Comparison of ENCODE assay signal across 8 mouse cellular contexts in the genomic region with DNA sequence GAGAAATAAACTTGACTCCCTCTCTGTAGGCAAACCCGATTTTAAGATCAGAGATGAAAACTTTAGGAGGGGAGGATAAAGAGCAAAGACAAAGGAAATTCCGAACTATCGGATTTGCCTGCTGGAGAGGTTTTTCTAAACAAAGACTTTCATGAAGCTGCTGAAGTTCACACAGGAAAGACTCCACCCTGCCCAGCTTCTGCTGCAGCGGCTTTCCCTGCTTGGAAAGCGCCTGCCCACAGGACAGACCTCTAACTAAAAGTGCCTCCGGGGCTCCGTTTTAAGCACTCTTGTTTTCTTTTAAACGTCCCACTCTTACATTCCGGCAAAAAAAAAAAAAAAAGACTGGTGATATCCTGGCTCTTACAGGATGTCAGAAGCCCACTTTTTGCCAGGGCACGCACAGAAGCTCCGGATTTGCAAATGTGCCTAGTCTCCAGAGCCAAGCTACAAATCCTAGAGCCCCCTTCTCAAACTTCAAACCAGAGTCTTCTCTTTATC. TPM values are rescaled to one million over a fixed set of nuclear protein-coding genes. Genes with fewer than 3 reads are reported as not detected.
A peak's percentile ranks its signal among the peaks of the same experiment; 100 is the strongest.
DNase-seq lines count a peak whose midpoint lies in the region; ATAC-seq and TF ChIP-seq lines count a peak whose summit lies in the region.

No protein-coding gene starts in this region.

- H3K27ac ChIP-seq in forebrain, embryonic 13.5 days, result no peak overlapping the region
- 0 out of 2 replicates have a peak overlapping the region, but pooled peaks have one; percentile 32 for H3K27ac ChIP-seq in hindbrain, postnatal 0 days
- peak overlapping the region; percentile 90 for H3K27ac ChIP-seq in lung, embryonic 15.5 days

- no peaks in the 10 kb centered on the region for H3K9me3 ChIP-seq in forebrain, embryonic 13.5 days (replicated peaks)
- H3K9me3 ChIP-seq in hindbrain, postnatal 0 days (ENCODE audit: low read length), result no peaks in the 10 kb centered on the region
- no peaks in the 10 kb centered on the region for H3K9me3 ChIP-seq in lung, embryonic 15.5 days

- H3K4me3 ChIP-seq in forebrain, embryonic 13.5 days, result peak overlapping the region; percentile 40
- H3K4me3 ChIP-seq in hindbrain, postnatal 0 days (ENCODE audit: low read length), result peak overlapping the region; percentile 41
- H3K4me3 ChIP-seq in lung, embryonic 15.5 days, result peak overlapping the region; percentile 56

- no peaks in the 10 kb centered on the region for H3K27me3 ChIP-seq in forebrain, embryonic 13.5 days
- no peaks in the 10 kb centered on the region for H3K27me3 ChIP-seq in hindbrain, postnatal 0 days (ENCODE audit: insufficient read depth, low read length)
- no peaks in the 10 kb centered on the region for H3K27me3 ChIP-seq in lung, embryonic 15.5 days

- peak; percentile 64 for ATAC-seq in forebrain, embryonic 13.5 days
- ATAC-seq in hindbrain, postnatal 0 days, result no peak
- peak; percentile 6; the same call in 1 of the 2 replicates for ATAC-seq in lung, embryonic 15.5 days (ENCODE audit: borderline replicate concordance, extremely low read depth, low FRiP score, low TSS enrichment)

- no peaks in the 10 kb centered on the region for H3K36me3 ChIP-seq in forebrain, embryonic 13.5 days (ENCODE audit: poor library complexity, severe bottlenecking)
- H3K36me3 ChIP-seq in hindbrain, postnatal 0 days (ENCODE audit: insufficient read depth, low read length), result no peaks in the 10 kb centered on the region
- no peaks in the 10 kb centered on the region for H3K36me3 ChIP-seq in lung, embryonic 15.5 days

- peak overlapping the region; percentile 54 for H3K9ac ChIP-seq in forebrain, embryonic 13.5 days
- peak overlapping the region; percentile 22; the same call in 1 of the 2 replicates for H3K9ac ChIP-seq in hindbrain, postnatal 0 days (replicated peaks; ENCODE audit: low read length)
- peak overlapping the region; percentile 62 for H3K9ac ChIP-seq in lung, embryonic 15.5 days

- H3K4me2 ChIP-seq in forebrain, embryonic 13.5 days, result peak overlapping the region; percentile 62
- peak overlapping the region; percentile 59 for H3K4me2 ChIP-seq in hindbrain, postnatal 0 days (ENCODE audit: low read depth, low read length)
- H3K4me2 ChIP-seq in lung, embryonic 15.5 days, result peak overlapping the region; percentile 51

- no peaks in the 10 kb centered on the region for H3K4me1 ChIP-seq in forebrain, embryonic 13.5 days
- no peaks in the 10 kb centered on the region for H3K4me1 ChIP-seq in hindbrain, postnatal 0 days (ENCODE audit: insufficient read depth, low read length)
- H3K4me1 ChIP-seq in lung, embryonic 15.5 days, result no peaks in the 10 kb centered on the region

- 7% methylated on average over 11 of the region's 11 CpGs for WGBS in forebrain, embryonic 13.5 days
- 13% methylated on average over 11 of the region's 11 CpGs for WGBS in hindbrain, postnatal 0 days
- 3% methylated on average over 11 of the region's 11 CpGs for WGBS in lung, embryonic 15.5 days

- intact Hi-C loops in left cerebral cortex, postnatal 4 days (cut with DNase I), result no loop called here
- intact Hi-C loops in left cerebral cortex, postnatal 25 days (cut with DNase I), result no loop called here

- TF ChIP-seq CTCF in hindbrain, postnatal 0 days (IDR thresholded peaks at IDR 0.05; ENCODE audit: low read depth), result no peak

- peak; percentile 10 for DNase-seq in left cerebral cortex, postnatal 4 days
- DNase-seq in left cerebral cortex, postnatal 25 days (ENCODE audit: low spot score in 2 of 2), result no peak
- peak; percentile 13 for DNase-seq in hindbrain, postnatal 0 days (ENCODE audit: low spot score)
- peak; percentile 29 for DNase-seq in retina, postnatal 1 day
- DNase-seq in cerebellum, adult 11-12 months, result no peak
- DNase-seq in thymus, postnatal 4 days, result no peak

RNA-seq across cellular contexts. Expression of gene Col5a2, which starts 0.8 kb away (rescaled TPM):
- total RNA-seq in left cerebral cortex, postnatal 4 days (2021), result 10 to 100 TPM; 15.6 to 16.2 TPM
- total RNA-seq in left cerebral cortex, postnatal 25 days (2021), result 1 to 10 TPM; 3.4 to 3.8 TPM
- 11.8 TPM in 2 replicates for polyA plus RNA-seq in forebrain, embryonic 13.5 days (2015; fragmentation: Nextera tagmentation; extraction: Ambion mirVana)
- 15.9 and 17.9 TPM in 2 replicates for total RNA-seq in hindbrain, postnatal 0 days (2014; rRNA removed)
- 6.7 and 7.3 TPM in 2 replicates for polyA plus RNA-seq in hindbrain, postnatal 0 days (2015; fragmentation: Nextera tagmentation; extraction: Ambion mirVana)
- 83.5 and 85.9 TPM in 2 replicates for polyA plus RNA-seq in lung, embryonic 15.5 days (2015; fragmentation: Nextera tagmentation; extraction: Ambion mirVana)

Comparison
In these comparisons a context has a peak if more than half of its experiments do, and no peak if none do; other contexts are left out.
1. DNase-seq: peak in left cerebral cortex, postnatal 4 days (single experiment), hindbrain, postnatal 0 days (single experiment) and retina, postnatal 1 day (single experiment); none in left cerebral cortex, postnatal 25 days (0 of 2), cerebellum, adult 11-12 months (single experiment) and thymus, postnatal 4 days (single experiment).
2. Peak in every context shown above with its lines, with median percentiles within 50 percentile points of each other: H3K4me2 ChIP-seq, H3K4me3 ChIP-seq and H3K9ac ChIP-seq.